Mouse (Mus musculus): ENCODE results near the gene Wfdc13.

DNA sequence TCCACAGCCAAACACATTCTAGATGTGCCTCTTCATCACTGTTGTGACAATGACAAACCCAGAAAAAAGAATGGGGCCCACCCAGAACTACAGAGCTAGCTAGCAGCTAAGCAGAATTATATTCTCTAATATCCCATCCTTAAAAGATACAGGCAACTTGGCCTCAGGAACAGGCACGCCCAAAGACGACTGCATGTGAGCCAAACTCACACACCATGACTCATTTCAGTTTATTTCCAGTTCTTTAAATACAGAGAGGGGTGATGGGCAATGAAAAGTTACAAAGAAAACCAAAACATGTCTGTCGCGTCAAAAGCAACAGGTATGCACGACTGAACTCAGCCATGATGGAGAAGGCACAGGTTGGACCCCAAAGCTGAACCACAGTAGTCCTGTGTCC lies 50.5 kb downstream of the Wfdc13 start:
- TF ChIP-seq POLR2A (IDR thresholded peaks at IDR 0.05; ENCODE audit: borderline replicate concordance, low read depth, low read length) = no peak
- TF ChIP-seq CTCF (IDR thresholded peaks at IDR 0.05; ENCODE audit: low read depth, low read length) = no peak

Data from bone marrow macrophage, adult 2 months (primary cell).